Mouse (Mus musculus) kidney, embryonic 14.5 days (tissue): ENCODE data around the gene Slc12a8. TPM values are rescaled to one million over a fixed set of nuclear protein-coding genes. Genes with fewer than 3 reads are reported as not detected.
"Not testable (repeated sequence)": the region's sequence is repeated elsewhere in the genome, so short reads cannot be mapped to it uniquely, and the experiment has no call there.

Experiments used
- ATAC-seq: fragments of 200-750 bp; cut with Nextera tagmentation; 2 replicates; pipeline ENCODE4 v1.8.0; 2017; ENCODE audit warnings: moderate number of reproducible peaks, mild to moderate bottlenecking, moderate TSS enrichment, moderate library complexity; ENCODE audit not compliant: low FRiP score, low TSS enrichment
- H3K27ac ChIP-seq: fragments of 300-500 bp; sonication (generic); 2 replicates; pipeline ENCODE4 v1.5.1; 2014; ENCODE audit warnings: low read depth, mild to moderate bottlenecking, low read length, moderate library complexity, mixed read lengths
- H3K27me3 ChIP-seq: fragments of 300-500 bp; sonication (generic); 2 replicates; pipeline ENCODE4 v1.6.1; 2014; ENCODE audit warnings: mild to moderate bottlenecking, low read length; ENCODE audit not compliant: control insufficient read depth, insufficient read depth
- H3K36me3 ChIP-seq: fragments of 300-500 bp; sonication (generic); 2 replicates; pipeline ENCODE4 v1.6.1; 2014; ENCODE audit warnings: low read length, mixed read lengths; ENCODE audit not compliant: control insufficient read depth, insufficient read depth
- H3K4me1 ChIP-seq: fragments of 300-500 bp; sonication (generic); 2 replicates; pipeline ENCODE4 v1.6.1; 2014; ENCODE audit warnings: low read length, mixed read lengths; ENCODE audit not compliant: control insufficient read depth, insufficient read depth
- H3K4me2 ChIP-seq: fragments of 300-500 bp; sonication (generic); replicated peaks from 2 replicates; pipeline ENCODE4 v1.6.1; 2014; ENCODE audit warnings: low read depth, mild to moderate bottlenecking, low read length
- H3K4me3 ChIP-seq: fragments of 300-500 bp; sonication (generic); 2 replicates; pipeline ENCODE4 v1.5.1; 2014; ENCODE audit warnings: mild to moderate bottlenecking, low read length
- H3K9ac ChIP-seq: fragments of 300-500 bp; sonication (generic); 2 replicates; pipeline ENCODE4 v1.6.1; 2014; ENCODE audit warnings: low read depth, mild to moderate bottlenecking, low read length, moderate library complexity
- H3K9me3 ChIP-seq: fragments of 300-500 bp; sonication (generic); 2 replicates; pipeline ENCODE4 v1.6.1; 2016; ENCODE audit warnings: low read length; ENCODE audit not compliant: control insufficient read depth
- WGBS: fragments of 180-500 bp; shearing (Covaris S2); extraction: QIAGEN DNeasy Blood & Tissue Kit; methylation state at CpG from one replicate; pipeline ENCODE4 v1.1.7; 2014; 5-methylcytosine and 5-hydroxymethylcytosine counted together
- polyA plus RNA-seq: library from polyadenylated mRNA; unstranded; fragments of >200 nt; fragmentation: Nextera tagmentation; extraction: Ambion mirVana; gene quantifications from 2 replicates; pipeline ENCODE4 v1.2.1, GENCODE M21; 2014

The Slc12a8 gene
- polyA plus RNA-seq, 1 experiment from 2014 or later = 1.2 TPM

DNA sequence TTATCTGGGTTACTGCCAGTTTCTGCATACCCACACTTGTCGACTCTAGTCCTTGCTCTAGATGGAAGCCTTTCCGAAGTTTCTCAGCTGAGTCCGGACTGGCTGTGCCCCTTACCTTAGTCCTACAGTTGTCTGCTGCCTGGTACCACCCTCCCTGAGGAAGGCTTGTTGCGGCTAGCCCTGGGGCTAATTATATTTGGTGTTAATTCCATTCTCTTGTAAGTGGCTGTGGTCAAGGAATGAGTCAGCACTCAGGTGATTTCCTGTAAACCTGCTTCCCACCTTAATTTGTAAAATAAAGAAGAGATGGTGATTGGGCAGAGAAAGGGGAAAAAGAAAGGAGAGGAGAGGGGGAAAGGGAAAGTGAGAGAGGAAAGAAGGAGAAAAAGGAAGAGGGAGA is 9.0 kb upstream of the Slc12a8 start:
- Histone ChIP-seq H3K4me1 (no peaks in the 10 kb centered on the region; the same call in 1 of the 2 replicates), H3K27me3 (no peaks in the 10 kb centered on the region), H3K36me3 (no peaks in the 10 kb centered on the region), H3K27ac (no peak overlapping the region), H3K4me3 (no peak overlapping the region), H3K4me2 (no peak overlapping the region), H3K9ac (no peak overlapping the region), H3K9me3 (no peaks in the 10 kb centered on the region)
- 90% methylated on average over 4 of the region's 4 CpGs for WGBS
- no peak for ATAC-seq

DNA sequence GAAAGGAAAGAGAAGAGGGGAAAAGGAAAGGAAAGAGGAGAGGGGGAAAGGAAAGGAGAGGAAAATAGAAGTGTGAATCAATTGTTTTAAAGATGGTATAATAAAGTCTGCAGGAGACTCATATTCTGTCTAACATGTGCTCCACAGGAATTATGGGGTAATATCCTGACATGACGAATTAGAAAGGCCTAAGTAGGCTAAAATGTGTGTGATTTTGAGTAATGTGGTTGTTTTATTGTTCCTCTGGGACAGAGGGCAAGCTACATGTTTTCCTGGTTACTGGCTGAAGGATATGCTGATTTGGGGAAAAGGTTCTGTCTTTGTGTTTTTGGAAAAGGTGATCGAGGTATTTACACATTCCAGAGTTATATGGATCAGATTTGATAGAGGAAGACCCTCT is 7.9 kb upstream of the Slc12a8 start:
- not testable (repeated sequence) for H3K9me3 ChIP-seq, H3K4me2 ChIP-seq, H3K4me3 ChIP-seq, ATAC-seq, H3K27ac ChIP-seq, H3K36me3 ChIP-seq, H3K27me3 ChIP-seq, H3K4me1 ChIP-seq, H3K9ac ChIP-seq
- 72% methylated on average over 2 of the region's 2 CpGs for WGBS

DNA sequence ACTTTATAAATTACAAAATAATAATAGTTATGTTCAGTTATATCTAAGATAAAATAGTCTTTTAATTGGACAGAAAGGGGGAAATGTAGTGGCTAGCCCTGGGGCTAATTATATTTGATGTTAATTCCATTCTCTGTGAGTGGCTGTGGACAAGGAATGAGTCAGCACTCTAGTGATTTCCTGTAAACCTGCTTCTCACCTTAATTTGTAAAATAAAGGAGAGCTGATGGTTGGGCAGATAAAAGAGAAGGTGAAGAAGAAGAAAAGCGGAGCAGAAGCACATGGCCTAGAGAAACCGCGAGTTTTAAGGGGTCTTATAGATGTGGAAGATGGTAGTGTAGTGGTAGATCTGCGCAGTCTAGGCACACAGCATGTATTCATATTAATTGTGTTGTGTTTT is 6.3 kb upstream of the Slc12a8 start:
- not testable (repeated sequence) for H3K4me2 ChIP-seq, ATAC-seq, H3K36me3 ChIP-seq, H3K4me1 ChIP-seq, H3K27me3 ChIP-seq, H3K27ac ChIP-seq, H3K9me3 ChIP-seq, H3K9ac ChIP-seq, H3K4me3 ChIP-seq
- WGBS = 94% methylated on average over 4 of the region's 4 CpGs

DNA sequence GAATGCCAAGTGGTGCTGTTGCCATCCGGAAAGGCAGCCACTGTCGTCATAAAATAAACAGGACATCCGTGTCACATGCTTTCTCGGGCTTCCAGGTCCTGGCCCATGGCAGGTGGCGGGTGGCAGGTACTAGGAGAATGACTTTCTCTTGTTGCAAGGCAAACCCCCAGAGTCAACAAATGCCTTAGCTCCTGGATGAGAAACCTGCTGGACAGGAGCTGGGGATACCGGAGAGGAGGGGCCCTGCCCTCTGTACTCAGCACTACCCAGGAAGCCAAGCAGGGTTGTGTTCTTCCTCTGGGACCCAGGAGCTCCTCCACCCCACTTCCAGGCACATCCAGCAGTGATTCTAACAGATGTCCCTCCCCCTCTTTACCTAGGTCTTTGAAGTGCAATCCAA is 4.6 kb upstream of the Slc12a8 start:
- 85% methylated on average over 6 of the region's 6 CpGs for WGBS
- H3K9ac ChIP-seq = no peak overlapping the region

DNA sequence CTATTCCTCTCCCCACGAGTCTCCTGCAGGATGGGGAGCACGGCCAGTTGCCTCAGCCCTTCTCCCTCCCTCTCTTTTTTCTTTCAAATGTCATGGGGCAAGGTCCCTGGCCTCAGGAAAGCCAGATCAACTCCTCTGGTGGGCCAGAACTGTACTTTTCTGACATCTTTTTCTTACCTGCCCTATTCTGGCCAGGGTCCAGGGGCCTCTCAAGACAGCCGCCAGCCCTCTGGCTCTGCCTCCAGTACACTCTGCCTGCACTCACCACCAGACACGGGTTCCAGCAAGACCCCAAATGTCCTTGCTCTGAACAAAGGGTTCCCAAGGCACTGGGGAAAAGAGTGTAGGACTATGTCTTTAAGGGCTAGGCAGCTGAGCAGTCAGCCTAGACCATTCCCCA is 499 bp downstream of the Slc12a8 start:
- no peaks in the 10 kb centered on the region for H3K27me3 ChIP-seq
- no peaks in the 10 kb centered on the region for H3K36me3 ChIP-seq
- H3K9me3 ChIP-seq = no peaks in the 10 kb centered on the region
- H3K4me2 ChIP-seq = peak overlapping the region; percentile 70
- peak overlapping the region; percentile 42; the same call in 1 of the 2 replicates for H3K9ac ChIP-seq
- ATAC-seq = no peak
- H3K27ac ChIP-seq = no peak overlapping the region
- peak overlapping the region; percentile 33 for H3K4me3 ChIP-seq
- 19% methylated on average over 4 of the region's 4 CpGs for WGBS
- peaks cover 13% of the 10 kb centered on the region for H3K4me1 ChIP-seq

More for the DNA sequence above, 4.6 kb upstream of the Slc12a8 start:
- H3K36me3 ChIP-seq = no peaks in the 10 kb centered on the region
- H3K27ac ChIP-seq = no peak overlapping the region
- no peaks in the 10 kb centered on the region for H3K27me3 ChIP-seq
- H3K9me3 ChIP-seq = no peaks in the 10 kb centered on the region
- no peak overlapping the region for H3K4me3 ChIP-seq
- no peak overlapping the region for H3K4me2 ChIP-seq
- H3K4me1 ChIP-seq = peaks cover 9% of the 10 kb centered on the region
- no peak for ATAC-seq

DNA sequence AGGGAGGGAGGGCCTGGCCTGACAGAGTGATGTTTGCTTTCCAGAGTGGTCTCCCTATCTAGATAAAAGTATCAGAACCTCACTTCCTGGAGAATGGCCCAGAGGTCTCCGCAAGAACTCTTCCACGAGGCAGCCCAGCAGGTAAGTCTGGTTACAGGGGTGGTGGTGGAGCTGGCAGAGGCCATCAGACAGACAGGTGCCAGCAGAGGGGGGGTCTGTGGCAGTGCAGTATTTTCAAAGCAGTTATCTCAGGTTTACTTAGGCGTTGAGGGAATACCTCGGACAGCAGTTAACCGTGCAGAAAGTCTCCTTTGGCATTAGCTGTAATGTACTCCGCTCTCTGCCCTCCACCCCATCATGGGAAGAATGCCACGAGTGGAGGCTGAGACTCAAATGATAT is 1.1 kb downstream of the Slc12a8 start:
- Histone ChIP-seq H3K4me3 (no peak overlapping the region), H3K9me3 (no peaks in the 10 kb centered on the region), H3K9ac (no peak overlapping the region), H3K27ac (no peak overlapping the region), H3K4me1 (peaks cover 13% of the 10 kb centered on the region), H3K27me3 (no peaks in the 10 kb centered on the region), H3K4me2 (no peak overlapping the region), H3K36me3 (no peaks in the 10 kb centered on the region)
- no peak for ATAC-seq
- WGBS = 42% methylated on average over 7 of the region's 7 CpGs

DNA sequence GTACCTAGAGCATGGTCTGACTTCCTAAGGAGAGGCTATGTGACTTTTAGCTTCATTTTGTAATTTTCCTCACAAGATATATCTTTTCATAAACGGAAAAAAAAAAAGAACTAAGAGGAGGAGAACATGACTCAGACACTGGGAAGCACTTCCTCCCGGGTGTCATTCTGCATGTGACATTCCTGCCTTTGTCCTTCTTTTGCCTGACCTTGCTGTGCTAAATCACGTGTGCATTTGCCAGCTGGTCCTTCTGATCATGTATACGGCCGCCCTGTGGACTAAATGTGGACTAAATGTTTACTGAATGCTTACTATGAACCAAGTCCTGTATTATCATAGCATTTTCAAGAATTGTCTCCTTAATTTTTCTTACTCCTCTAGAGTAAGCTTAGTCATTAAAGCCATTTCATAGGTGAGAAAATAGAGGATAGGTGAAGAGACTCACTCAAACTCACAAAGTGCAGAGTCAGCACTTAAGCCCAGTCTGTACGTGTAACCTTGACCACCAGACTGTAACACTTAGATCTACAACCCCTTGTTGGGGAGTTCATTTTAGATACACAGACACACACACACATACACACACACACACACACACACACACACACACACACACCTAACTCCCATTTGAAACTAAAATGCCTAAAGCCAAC is 2.9 kb downstream of the Slc12a8 start:
- WGBS = 68% methylated on average over 6 of the region's 6 CpGs
- no peak overlapping the region for H3K9ac ChIP-seq
- ATAC-seq = no peak
- H3K4me2 ChIP-seq = no peak overlapping the region
- peaks cover 13% of the 10 kb centered on the region for H3K4me1 ChIP-seq
- H3K4me3 ChIP-seq = no peak overlapping the region
- no peaks in the 10 kb centered on the region for H3K27me3 ChIP-seq
- H3K36me3 ChIP-seq = no peaks in the 10 kb centered on the region
- no peak overlapping the region for H3K27ac ChIP-seq
- H3K9me3 ChIP-seq = no peaks in the 10 kb centered on the region

DNA sequence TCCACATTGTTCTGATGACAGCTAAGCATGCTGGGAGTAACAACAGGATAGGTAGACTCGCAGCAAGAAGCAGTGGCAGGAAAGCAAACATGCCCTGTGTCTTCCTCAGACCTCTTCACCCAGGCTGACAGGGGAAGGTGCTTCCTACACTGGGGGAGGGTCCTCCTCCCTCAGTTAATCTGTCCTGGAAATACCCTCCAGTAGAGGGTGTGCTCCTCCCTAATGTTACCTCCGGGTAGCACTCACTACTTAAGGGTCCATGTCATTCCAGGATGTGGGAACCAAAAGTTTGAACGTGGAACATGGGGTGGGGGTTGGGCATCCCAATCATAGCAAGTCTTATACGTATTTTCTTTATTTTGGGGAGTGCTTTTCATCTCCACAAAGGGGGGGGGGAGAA is 5.4 kb downstream of the Slc12a8 start:
- Histone ChIP-seq H3K4me2 (no peak overlapping the region), H3K27ac (no peak overlapping the region), H3K9me3 (no peaks in the 10 kb centered on the region), H3K4me3 (no peak overlapping the region), H3K9ac (no peak overlapping the region), H3K4me1 (peaks cover 5% of the 10 kb centered on the region), H3K36me3 (no peaks in the 10 kb centered on the region), H3K27me3 (no peaks in the 10 kb centered on the region)
- no peak for ATAC-seq
- 47% methylated on average over 4 of the region's 4 CpGs for WGBS

DNA sequence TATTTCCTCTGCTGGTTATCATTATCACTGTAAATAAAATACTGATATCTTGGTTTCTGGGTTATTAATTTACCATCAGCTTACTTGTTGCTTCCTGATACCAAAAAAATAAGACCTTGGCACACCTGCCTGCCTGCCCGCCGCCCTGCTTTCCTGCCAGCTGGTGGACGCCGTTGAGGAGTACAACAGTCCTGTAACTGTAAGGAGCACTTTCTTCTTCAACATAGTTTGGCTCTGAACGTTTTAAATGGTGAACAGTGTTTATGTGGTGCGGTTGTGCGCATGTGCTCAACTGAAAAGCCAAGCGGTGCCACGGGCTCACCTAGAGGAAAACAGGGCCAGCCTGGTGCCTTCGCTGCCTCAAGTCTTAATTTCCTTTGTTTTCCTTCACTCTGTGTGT is 6.4 kb downstream of the Slc12a8 start:
- WGBS = 77% methylated on average over 10 of the region's 10 CpGs
- Histone ChIP-seq H3K4me2 (no peak overlapping the region), H3K36me3 (no peaks in the 10 kb centered on the region), H3K4me3 (no peak overlapping the region), H3K4me1 (no peaks in the 10 kb centered on the region), H3K27me3 (no peaks in the 10 kb centered on the region), H3K27ac (no peak overlapping the region), H3K9ac (no peak overlapping the region), H3K9me3 (peaks cover 7% of the 10 kb centered on the region; the same call in 1 of the 2 replicates)
- ATAC-seq = no peak
